Mouse (Mus musculus): ENCODE data around the gene Bbs4.
"Not testable (repeated sequence)": the region's sequence is repeated elsewhere in the genome, so short reads cannot be mapped to it uniquely, and the experiment has no call there.

Bbs4 gene

DNA sequence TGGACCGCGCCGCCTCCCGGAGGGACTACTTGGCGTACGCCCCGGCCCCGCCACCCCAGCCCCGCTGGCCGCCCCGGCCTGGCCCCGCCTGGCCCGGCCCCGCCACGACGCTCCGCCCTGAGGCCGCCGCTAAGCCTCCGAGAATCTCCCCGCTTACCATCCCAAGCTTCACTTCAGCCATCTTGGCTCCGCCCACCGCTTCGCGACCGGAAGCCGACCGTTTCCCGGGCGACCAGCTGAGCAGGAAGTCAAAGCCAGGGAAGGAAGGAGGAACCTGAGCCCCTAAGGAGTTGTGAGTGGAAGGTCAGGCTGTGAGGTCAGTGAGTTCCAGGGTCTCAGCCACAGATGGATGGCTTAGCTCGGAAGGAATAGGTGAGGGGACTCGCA is at the start of gene Bbs4:
Gene Bbs4 (minus strand): TSS at position 256 of the 387 bp plus-strand sequence.
- peak; percentile 91 to 92 for DNase-seq (ENCODE audit: low spot score in 2 of 2)

DNA sequence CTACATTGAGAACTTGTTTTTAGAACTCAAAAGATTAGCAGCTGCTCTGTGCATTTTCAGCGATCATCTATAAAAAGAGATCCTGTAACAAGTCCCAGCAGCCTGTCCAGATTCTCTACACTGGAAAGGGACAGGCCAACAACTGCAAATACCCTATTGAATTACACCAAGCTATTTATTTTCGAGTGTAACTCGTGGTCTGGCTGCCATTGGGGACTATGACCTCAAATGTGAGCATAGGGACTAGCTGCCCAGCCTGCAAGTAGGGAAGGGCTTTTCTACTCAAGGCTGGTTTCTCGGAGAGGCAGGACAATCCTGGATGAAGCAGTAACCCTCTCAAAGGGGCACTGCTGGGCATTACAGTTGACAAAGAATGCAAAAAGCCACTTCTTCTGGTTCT is 35.8 kb upstream of the Bbs4 start:
- peak in 1 of 2 experiments; percentile 23 for DNase-seq (ENCODE audit: low spot score in 2 of 2)

DNA sequence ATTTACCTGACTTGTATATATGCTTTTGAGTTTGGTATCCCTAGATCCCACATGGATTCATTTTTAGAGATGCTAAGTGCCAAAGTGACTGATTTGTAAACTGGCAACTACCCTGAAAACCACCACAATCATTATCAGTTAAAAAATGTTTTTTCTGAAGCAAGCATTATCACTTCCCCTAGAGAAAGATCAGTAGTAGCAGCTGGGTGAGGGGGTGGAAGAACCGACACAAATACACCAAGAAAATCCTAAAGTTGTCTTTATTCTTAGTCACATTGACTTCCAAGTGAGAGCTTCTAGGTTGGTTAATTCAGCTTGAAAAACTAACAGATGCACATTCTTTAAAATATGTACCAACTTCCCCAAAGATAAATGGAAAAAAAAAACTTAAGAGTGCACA is 35.0 kb upstream of the Bbs4 start:
- DNase-seq (ENCODE audit: low spot score in 2 of 2): no peak

DNA sequence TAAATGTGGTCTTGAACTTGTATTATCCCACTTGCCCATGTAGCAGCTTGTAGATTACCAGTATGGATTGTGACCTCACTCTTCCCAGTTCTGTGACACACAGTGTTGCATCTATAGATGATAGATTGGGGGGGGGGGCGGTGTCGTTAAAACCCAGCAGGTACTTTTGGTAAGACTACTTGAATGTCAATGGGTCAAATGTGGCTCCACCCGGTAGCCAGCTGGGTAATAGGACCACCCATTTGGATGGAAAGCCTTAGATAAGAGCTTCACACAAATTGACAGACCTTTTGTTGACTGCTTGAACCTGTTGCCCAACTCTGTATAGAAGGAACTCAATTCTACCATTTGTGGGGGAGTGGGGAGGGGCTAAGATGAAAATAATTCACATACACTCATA is 34.2 kb upstream of the Bbs4 start:
- DNase-seq (ENCODE audit: low spot score in 2 of 2): no peak

DNA sequence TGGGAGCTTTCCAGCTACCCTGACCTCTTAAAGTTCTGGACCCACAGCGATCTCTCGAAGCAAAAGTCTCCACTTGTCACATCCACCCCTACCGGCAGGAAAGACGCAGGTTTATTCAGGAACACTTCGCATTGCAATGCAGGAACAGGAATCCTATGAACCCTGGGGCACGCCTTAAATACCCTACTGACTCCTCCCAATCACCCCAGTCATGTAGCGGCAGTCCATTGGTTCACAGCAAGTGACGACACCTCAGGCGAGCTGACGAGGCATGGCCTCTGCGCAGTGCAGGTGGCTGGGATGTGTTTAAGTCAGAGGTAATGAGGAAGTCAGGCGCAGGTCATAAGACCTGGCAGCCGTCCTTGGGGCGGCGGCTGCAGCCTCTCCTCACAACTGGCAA is 22.3 kb upstream of the Bbs4 start:
- no peak for DNase-seq (ENCODE audit: low spot score in 2 of 2)

DNA sequence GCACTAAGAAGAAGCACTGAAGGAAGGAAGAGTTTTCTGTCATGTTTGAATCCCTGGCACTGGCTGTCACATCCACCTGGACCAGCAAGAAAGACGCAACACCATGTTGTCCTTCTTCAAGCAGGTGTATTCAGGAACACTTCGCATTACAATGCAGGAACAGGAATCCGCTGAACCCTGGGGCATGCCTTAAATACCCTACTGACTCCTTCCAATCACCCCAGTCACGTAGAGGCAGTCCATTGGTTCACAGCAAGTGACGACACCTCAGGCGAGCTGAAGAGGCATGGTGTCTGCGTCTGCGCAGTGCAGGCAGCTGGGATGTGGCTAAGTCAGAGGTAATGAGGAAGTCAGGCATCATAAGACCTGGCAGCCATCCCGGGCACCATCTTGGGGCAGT is 16.3 kb upstream of the Bbs4 start:
- no peak for DNase-seq (ENCODE audit: low spot score in 2 of 2)

DNA sequence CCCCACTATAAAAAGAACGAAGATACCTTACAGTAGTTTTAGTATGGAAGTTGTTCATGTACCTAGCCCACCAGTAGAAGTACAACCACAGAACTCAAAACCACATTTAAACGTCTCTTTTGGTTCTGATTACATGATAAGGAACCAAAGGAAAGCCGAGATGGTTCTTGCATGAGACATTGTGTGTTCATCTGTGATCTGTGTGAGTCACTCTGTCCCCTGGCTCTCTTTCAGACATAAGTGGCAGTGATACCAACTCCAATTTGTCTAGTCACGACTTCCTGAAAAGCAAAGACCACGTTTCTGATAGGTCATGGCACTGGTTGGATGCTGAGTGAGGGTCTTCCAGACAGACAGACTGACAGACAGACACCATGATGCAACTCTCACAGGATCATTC is 15.9 kb upstream of the Bbs4 start:
- no peak for DNase-seq (ENCODE audit: low spot score in 2 of 2)

DNA sequence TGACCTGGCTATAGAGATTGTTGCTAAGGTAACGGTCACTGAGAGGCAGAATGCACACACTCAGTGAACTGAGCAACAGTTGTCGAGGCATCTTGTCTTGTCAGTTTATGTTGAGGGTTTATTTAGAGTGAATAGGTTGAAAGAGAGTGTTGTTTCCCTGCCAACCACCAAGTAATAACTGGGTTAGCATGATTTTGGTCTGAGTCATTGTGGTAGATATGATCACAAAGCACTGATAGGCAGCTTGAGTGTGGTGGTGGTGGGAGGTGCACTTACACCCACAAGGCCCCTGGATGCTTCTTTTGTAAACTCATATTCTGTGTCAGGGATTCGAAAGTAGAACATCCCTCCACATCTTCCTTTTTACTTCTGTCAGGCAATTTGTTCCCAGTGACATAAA is 7.2 kb upstream of the Bbs4 start:
- DNase-seq (ENCODE audit: low spot score in 2 of 2): not testable (repeated sequence)

DNA sequence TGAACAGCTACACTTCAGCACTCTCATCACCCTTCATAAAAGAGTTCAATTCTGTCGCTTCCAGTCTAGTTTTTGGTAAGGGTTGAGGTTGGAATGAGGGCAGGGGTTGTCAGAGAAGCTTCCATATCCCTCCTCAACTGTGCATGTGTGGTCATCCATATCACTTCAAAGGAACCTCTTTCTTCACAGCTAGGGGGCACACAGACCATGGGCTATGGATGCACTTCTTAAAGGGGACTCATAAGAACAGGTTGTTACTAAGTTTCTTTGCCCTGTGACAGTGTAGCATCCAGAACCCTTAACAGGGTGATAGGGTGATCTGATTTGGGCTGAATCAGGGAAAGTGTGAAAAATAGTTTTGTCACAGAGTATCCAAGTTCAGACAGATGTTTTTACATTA is 4.7 kb upstream of the Bbs4 start:
- DNase-seq (ENCODE audit: low spot score in 2 of 2): not testable (repeated sequence)

DNA sequence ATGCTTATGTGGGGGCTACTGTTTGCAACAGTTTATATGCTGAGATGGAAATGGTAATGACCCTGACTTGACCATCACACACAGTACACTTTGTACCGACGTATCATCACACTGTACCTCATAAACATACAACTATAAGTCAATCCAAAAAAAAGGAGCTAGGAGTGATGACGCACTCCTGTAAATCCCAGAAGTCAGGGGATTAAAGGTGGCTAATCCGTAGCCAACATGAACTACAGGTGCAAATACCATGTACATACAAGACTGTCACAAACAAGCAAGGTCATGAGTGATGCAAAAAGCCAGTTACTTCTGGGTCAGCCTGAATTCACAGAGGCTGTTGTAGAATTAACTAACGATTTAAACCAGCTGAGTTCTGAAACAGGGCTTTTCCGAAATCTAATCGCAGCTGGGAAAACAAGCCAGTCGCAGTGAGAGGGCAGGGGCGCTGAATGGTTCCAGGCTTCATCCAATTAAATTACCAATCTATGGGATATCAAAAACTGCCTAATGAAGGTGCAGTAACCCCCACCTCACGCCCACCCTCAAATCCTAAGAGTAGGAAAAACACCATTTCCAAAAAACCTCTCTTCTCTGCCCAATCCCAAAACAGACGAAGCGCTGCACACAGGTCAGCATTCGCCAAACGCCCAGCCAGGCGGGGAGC is 589 bp downstream of the Bbs4 start:
- DNase-seq (ENCODE audit: low spot score in 2 of 2): peak in 1 of 2 experiments; percentile 1

DNA sequence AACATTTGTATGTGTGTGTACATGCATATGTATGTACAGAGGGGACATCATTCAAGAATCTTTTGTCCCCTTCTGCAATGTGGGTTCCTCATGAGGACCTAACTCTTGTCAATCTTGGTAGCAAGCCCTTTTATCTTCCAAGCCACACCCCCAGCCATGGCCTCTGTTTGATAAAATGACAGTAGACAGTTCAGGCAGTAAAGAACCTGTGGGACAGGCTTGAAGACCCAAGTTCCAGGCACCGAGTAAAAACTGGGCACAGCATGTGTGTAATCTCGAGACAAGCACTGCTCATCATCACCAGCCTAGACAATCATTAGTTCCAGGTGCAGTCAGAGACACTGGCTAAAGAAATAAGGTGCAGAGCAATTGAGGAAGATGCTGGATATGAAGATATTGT is 7.1 kb downstream of the Bbs4 start:
- no peak for DNase-seq (ENCODE audit: low spot score in 2 of 2)

DNA sequence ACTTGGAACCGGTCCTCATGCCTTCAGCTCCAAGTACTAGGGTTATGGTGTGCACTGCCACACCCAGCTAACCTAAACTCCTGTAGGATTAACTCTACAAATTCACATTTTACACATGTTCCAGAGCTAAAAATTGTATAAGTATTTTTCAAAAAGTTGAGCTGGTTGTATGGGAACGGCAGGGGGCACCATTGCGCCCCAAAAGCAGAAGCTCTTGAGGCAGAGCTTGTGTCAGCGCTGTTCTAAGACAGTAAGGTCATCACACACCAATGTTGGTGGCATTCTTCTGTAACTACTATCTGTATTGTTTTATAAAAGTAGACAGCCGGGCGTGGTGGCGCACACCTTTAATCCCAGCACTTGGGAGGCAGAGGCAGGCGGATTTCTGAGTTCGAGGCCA is 13.3 kb downstream of the Bbs4 start:
- DNase-seq (ENCODE audit: low spot score in 2 of 2): no peak

DNA sequence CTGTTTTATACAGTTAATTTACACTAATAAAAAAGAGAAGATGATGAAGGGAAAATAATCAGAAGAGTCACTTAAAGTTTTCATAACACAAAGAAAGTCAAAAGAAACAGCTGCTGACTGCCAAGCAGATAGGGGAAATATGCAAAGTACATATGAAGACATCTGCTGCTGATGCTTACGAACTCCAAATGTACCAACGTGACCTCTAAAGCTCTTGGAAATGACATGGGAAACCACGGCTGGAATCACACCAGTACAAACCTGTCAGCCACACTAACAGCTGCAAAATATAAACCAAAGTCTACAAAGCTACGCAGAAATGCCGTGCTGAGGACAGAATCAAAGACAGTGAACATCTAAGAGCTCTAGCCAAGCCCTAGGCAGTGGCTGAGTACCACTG is 14.2 kb downstream of the Bbs4 start:
- no peak for DNase-seq (ENCODE audit: low spot score in 2 of 2)

DNA sequence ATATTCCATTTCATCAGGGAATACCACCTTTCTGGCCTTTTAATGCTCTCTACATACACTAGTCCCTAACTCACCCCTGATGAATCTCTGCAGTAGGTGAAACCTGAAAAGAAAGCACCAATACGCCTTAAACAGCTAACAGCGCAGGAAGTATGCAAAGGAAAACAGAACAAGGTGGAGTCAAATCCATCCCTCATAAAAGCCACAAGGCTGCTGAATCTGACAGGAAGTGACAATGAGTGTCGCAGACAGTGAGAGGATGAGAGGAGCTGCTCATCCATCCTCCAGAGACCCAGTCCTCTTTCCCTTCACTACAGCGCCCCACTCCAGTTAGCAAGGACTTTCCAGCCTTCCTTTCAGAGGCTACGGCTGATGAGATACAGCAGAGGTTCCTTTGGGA is 14.9 kb downstream of the Bbs4 start:
- DNase-seq (ENCODE audit: low spot score in 2 of 2): no peak

DNA sequence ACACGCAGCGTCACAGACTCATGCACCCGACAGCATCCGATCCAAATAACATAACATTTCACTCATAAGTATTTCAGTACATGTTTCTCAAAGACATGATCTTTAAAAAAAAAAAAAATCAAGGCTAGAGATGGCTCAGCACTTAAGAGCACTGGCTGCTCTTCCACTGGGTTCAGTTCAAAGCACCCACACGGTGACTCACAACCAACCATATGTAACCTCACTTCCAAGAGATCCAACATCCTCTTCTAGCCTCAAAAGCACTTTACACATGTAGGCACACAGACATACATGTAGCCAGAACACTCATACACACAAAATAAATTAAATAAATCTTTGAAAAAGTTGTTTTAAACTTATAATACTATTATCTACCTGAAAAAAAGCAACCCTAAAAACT is 15.4 kb downstream of the Bbs4 start:
- DNase-seq (ENCODE audit: low spot score in 2 of 2): no peak

DNA sequence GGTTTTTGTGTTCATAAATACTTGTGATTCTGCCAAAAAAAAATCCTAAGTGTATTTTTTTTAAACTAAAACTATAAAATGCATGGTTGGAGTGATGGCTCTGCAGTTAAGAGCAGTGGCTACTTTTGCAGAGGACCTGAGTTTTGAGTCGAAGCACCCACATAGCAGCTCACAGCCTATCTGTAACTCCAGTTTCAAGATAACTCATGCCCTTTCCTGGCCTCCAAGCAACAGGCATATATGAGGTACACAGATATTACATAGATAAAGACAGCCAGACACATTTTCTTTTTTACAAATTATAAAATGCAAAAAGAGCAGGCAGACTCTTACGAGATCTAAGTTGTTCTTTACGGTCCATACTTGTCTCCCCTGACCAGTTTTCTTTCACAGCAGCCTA is 16.8 kb downstream of the Bbs4 start:
- no peak for DNase-seq (ENCODE audit: low spot score in 2 of 2)

DNA sequence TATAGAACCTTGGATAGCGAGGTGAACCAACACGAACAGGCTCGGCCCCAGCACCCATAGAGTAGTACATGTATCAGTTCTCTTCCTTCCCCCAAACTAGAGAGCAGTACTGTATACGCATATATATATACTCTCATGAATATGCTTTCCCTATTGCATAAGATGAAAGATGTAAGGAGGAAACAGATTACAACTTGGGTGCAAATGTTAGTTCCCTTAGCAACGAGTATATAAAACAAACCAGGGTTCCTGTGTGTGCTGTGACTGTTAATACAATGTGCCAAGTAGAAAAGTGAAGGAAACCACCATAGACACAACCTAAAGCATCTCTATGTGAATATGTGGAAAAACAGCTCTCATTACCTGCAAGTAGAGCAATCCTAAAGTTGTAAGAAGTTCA is 23.3 kb downstream of the Bbs4 start:
- DNase-seq (ENCODE audit: low spot score in 2 of 2): no peak

DNA sequence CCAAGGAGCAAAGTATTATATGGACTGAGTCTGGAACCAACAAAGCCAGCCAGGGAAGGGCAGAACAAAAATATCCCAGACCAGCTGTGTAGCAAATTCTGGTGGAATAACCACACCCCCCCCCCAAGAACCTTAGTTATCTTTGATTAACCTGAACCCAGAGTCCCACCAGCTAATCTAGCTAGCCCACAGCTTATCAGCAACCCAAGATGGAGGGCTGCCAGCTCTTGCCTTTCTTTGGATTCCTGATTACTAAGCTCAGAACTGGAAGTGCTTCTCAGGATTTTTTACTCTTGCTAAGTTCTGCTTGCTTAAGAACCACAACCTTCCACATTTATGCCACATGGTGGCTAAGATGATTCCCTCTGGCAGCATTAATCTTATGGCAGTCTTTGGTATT is 29.0 kb downstream of the Bbs4 start:
- peak in 1 of 2 experiments; percentile 5 for DNase-seq (ENCODE audit: low spot score in 2 of 2)

DNA sequence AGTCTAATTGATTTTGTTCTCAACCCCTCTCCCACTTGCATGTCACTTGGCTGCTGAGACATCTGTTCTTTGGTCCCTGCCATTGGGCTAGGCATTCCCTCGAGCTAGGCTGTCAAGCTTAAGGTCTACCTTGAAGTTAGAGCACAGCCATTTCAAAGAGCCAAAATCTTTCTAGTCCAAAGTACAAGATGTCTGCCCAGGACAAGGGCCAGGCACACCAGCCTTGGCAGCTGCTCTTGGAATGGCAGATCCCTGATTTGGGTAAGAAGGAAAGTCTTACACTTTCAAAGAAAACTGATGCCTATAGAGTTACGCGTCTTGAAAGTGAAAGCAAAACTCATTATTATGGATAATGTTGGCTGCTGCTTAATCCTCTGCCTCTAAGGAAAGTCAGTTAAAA is 37.1 kb downstream of the Bbs4 start:
- DNase-seq (ENCODE audit: low spot score in 2 of 2): no peak

DNA sequence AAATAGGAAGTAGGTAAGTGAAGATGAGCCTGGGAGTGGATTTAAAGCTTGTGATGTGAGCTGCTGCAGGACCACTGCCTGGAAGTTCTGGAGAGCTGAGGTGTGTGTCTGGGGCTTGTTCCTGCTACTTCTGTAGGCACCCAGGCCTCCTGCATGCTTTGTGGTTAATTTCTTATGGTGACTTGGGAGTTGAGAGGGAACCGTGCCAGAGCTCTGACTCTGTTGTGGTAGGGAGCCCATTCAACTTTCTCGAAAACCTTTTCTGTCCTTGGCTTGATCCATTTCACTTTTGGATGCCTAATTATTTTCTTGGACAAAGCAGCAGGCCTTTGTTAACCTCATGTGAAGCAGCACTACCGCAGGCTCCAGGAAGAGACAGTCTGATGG is 42.0 kb downstream of the Bbs4 start:
- DNase-seq (ENCODE audit: low spot score in 2 of 2): no peak

DNA sequence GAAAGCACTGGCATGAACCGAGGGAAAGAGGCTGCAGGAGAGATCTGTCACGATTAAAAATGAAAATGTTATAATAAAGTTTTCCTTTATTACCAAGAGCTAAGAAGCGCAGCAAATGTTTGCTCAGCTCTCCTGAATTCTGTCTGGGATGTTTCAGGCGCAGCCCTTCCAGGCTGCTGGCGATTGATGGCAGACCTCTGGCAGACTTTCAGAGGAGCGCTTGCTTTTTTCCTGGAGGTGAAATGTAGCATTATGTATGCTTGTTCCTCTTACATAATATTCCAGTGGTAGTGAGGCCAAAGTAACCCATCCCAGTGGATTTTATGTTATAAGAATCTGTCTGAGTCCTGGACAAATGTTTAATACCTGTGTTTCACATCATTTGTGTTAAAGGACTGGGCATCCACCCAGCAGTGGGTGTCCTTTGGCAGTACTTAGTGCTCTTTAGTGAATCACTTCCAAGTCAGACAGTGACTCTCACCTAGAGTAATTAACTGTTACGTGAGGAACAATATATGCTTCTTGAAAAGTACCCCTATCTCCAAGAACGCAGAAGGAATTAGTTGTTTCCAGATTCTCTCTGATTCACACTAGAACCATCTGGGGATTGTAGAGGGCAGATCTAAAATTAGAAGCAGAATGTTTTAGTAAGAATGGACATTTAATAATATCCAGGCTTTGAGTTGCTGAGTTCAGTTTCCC is 42.6 kb downstream of the Bbs4 start:
- DNase-seq (ENCODE audit: low spot score in 2 of 2): peak in 1 of 2 experiments; percentile 8

DNA sequence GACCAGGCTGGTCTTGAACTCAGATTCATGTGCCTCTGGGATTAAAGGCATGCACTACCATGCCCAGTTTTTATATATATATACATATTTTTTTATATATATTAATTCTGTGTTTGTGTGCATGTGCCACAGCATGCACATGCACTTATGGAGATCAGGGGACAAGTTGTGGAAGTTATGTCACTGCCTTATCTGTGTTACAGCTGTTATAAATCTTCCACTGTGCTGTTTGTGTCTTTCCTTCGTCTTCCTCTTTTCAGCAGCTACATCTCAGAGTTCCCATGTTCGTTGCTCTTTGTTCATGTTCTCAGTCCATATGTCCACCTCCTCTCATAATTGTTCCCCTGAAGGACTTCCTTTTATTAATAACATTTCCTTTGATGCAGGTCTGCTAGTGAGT is 45.4 kb downstream of the Bbs4 start:
- no peak for DNase-seq (ENCODE audit: low spot score in 2 of 2)

DNA sequence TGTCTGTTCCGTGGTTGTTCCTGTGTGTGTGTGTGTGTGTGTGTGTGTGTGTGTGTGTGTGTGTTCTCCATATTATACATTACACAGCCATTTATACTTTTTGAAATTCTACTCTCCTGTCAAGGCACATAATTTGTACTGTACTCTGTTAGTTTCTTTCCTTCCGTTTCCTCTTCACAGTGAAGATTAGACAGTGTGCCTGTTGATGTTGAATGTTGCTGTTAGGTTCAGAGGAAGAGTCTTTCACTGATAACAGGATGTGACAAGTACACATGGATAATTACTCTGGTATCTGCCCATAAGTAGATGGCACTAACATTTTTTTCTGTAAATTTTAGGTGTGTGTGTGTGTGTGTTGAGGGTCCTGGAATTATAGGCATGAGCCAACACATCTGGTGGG is 56.9 kb downstream of the Bbs4 start:
- no peak for DNase-seq (ENCODE audit: low spot score in 2 of 2)

DNA sequence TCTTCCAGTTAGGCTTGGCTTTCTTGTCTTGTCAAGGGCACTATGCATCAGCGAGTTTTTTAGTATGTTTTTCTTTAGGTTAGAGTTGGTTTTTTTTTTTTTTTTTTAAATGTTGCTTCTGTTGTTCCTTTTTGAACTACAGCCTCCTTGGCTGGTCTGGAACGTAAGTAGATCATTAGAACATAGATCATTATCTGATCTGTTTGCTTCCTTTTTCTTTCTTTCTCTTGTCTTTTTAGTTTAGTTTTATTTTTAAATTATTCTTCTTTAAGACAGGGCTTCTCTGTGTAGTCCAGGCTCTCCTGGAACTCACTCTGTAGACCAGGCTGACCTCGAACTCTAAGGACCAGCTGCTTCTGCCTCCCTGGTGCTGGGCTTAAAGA is 60.8 kb downstream of the Bbs4 start:
- DNase-seq (ENCODE audit: low spot score in 2 of 2): no peak
